Mouse (Mus musculus): Measurements from ENCODE around the gene Atp1a3. TPM values are rescaled to one million over a fixed set of nuclear protein-coding genes. Genes with fewer than 3 reads are reported as not detected.

Gene Atp1a3
- polyA plus RNA-seq, 1 experiment from 2014 or later, result 3.4 TPM

DNA sequence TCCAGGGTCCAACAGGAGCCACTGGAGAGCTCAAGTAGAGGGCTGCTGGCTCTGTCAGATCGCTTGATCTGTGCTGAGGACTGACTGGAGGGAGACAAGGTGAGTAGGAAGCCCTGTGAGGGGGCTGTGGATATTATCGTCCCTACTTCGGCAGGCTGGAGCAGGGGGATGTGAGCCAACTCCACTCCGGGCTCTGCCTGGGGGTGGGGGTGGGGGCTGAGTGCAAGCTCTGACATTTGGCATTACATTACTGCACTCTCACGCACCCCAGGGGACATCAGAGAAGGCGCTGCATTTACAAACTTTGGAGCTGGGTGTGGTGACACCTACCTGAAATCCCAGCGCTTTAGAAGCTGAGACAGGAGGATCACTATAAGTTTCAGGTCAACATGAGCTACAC, 5.8 kb upstream of the Atp1a3 start:
- no peak overlapping the region for H3K4me2 ChIP-seq (replicated peaks; ENCODE audit: low read depth)
- no peaks in the 10 kb centered on the region for H3K9me3 ChIP-seq (ENCODE audit: control insufficient read depth)
- no peak for ATAC-seq
- WGBS, result 75% methylated on average over 7 of the region's 7 CpGs
- H3K27me3 ChIP-seq (replicated peaks; ENCODE audit: control insufficient read depth, insufficient read depth, low read length), result peaks cover 46% of the 10 kb centered on the region
- no peaks in the 10 kb centered on the region; the same call in 1 of the 2 replicates for H3K36me3 ChIP-seq (ENCODE audit: control insufficient read depth, insufficient read depth)
- H3K4me3 ChIP-seq (ENCODE audit: low read depth, low read length), result no peak overlapping the region
- H3K27ac ChIP-seq (ENCODE audit: low read depth, low read length), result no peak overlapping the region
- H3K9ac ChIP-seq (ENCODE audit: low read depth, low read length), result no peak overlapping the region
- TF ChIP-seq CTCF (IDR thresholded peaks at IDR 0.05; ENCODE audit: low read depth), result no peak
- H3K4me1 ChIP-seq (replicated peaks; ENCODE audit: control insufficient read depth, insufficient read depth, low read length), result no peaks in the 10 kb centered on the region

- H3K9ac ChIP-seq (ENCODE audit: low read depth, low read length), result no peak overlapping the region
These were observed 4.5 kb upstream of the Atp1a3 start for GRCm38 (mm10) chr7:25010090-25010913.

DNA sequence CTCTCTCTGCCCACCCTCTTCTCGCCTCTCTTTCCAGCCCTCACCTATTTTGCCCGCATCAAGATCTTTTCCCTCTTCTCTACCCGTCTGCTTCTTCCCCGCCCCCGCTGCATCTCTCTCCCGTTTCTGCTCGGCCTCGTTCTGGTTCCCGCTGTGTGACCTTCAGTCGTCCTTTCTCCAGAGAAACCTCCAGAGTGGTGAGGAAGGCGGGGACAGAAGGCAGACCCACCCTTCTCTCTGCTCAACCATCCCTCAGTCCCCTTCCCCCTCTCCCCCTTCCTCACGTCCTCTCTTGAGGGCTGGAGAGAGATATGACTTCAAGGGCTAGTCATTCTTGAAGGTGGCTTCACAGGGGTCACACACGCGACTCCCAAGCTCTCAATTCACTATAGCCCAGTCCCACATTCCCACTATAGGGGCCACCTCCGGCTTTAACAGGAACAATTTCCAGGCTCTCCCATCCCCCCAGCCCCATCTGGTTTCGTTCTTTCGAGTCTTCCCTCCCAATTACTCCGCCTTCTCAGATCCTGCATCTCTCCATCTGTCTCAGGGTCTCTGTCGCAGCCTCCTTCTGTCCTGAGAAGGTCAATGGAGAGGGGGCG, 3.4 kb upstream of the Atp1a3 start:
- 19% methylated on average over 20 of the region's 20 CpGs for WGBS
- H3K27ac ChIP-seq (ENCODE audit: low read depth, low read length), result no peak overlapping the region
- peaks cover 60% of the 10 kb centered on the region for H3K27me3 ChIP-seq (replicated peaks; ENCODE audit: control insufficient read depth, insufficient read depth, low read length)
- H3K9ac ChIP-seq (ENCODE audit: low read depth, low read length), result no peak overlapping the region
- no peak for ATAC-seq
- H3K4me2 ChIP-seq (replicated peaks; ENCODE audit: low read depth), result no peak overlapping the region
- TF ChIP-seq CTCF (IDR thresholded peaks at IDR 0.05; ENCODE audit: low read depth), result no peak
- no peak overlapping the region for H3K4me3 ChIP-seq (ENCODE audit: low read depth, low read length)
- no peaks in the 10 kb centered on the region for H3K4me1 ChIP-seq (replicated peaks; ENCODE audit: control insufficient read depth, insufficient read depth, low read length)
- no peaks in the 10 kb centered on the region; the same call in 1 of the 2 replicates for H3K36me3 ChIP-seq (ENCODE audit: control insufficient read depth, insufficient read depth)
- H3K9me3 ChIP-seq (ENCODE audit: control insufficient read depth), result no peaks in the 10 kb centered on the region

More at GRCm38 (mm10) chr7:25010090-25010913, 4.5 kb upstream of the Atp1a3 start:
- no peaks in the 10 kb centered on the region; the same call in 1 of the 2 replicates for H3K36me3 ChIP-seq (ENCODE audit: control insufficient read depth, insufficient read depth)
- ATAC-seq, result no peak
- H3K27me3 ChIP-seq (replicated peaks; ENCODE audit: control insufficient read depth, insufficient read depth, low read length), result peaks cover 59% of the 10 kb centered on the region
- H3K27ac ChIP-seq (ENCODE audit: low read depth, low read length), result no peak overlapping the region
- WGBS, result 6% methylated on average over 93 of the region's 97 CpGs
- H3K4me3 ChIP-seq (ENCODE audit: low read depth, low read length), result peak overlapping the region; percentile 35
- H3K4me1 ChIP-seq (replicated peaks; ENCODE audit: control insufficient read depth, insufficient read depth, low read length), result no peaks in the 10 kb centered on the region
- H3K4me2 ChIP-seq (replicated peaks; ENCODE audit: low read depth), result peak overlapping the region; percentile 62
- TF ChIP-seq CTCF (IDR thresholded peaks at IDR 0.05; ENCODE audit: low read depth), result peak; percentile 75
- H3K9me3 ChIP-seq (ENCODE audit: control insufficient read depth), result no peaks in the 10 kb centered on the region

DNA sequence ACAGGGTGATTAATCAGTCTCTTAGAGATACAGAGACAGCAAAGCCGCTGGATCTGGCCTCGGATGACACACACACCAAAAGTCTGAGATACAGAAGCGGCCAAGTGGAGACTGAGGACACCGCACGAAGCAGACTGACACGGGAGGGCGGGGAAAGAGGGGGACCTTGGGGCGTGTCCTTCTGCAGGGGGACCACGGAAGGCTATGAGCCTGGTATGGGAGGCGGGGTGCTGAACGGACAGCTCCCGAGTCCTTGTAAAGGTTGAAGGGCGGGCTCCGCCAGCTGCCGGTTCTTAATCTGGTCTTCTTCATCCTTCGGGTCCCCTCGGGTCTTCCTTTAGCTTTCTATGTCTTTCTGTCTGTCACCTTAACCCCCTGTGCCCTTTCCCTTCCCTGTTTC, 2.9 kb upstream of the Atp1a3 start:
- no peaks in the 10 kb centered on the region; the same call in 1 of the 2 replicates for H3K36me3 ChIP-seq (ENCODE audit: control insufficient read depth, insufficient read depth)
- peak; percentile 20; the same call in 1 of the 2 replicates for ATAC-seq

DNA sequence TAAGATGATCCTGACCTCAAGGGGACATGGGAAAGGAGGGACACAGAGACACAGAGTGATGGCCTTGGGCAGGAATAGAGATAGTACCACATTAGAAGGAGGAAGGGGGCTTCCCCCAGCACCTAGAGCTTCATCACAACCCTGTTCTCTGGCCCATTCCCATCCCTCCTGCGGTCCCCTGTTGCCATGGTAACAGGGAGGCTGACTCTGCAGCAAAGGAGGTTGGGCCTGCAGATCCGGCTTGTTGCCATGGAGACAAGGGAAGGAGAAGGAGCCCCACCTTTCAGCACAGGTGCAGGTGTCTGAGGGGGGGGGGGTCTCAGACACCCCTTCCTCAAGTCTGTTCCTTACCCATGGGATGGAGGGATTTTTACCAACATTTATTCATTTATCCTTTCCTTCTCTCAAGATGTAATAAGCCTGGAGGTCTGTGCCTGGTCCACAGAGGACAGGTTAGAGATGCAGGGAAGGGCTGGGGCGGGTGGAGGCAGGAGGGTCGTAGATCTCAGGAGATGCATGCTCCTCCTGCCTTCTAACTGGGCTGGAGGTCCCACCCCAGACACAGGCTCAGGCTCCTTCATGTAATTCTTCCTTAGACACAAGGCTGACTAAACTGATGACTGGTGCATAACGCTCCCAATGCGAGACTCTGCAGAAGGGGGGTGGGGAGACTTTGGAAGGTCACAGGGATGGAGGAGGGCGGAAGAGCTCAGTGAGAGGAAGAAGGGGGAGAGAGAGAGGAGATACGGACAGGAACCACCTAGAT, 2.0 kb upstream of the Atp1a3 start:
- TF ChIP-seq CTCF (IDR thresholded peaks at IDR 0.05; ENCODE audit: low read depth), result no peak
- Histone ChIP-seq H3K36me3 (ENCODE audit: control insufficient read depth, insufficient read depth) (no peaks in the 10 kb centered on the region; the same call in 1 of the 2 replicates), H3K4me2 (replicated peaks; ENCODE audit: low read depth) (no peak overlapping the region), H3K9ac (ENCODE audit: low read depth, low read length) (no peak overlapping the region), H3K4me3 (ENCODE audit: low read depth, low read length) (no peak overlapping the region), H3K9me3 (ENCODE audit: control insufficient read depth) (no peaks in the 10 kb centered on the region), H3K4me1 (replicated peaks; ENCODE audit: control insufficient read depth, insufficient read depth, low read length) (no peaks in the 10 kb centered on the region), H3K27ac (ENCODE audit: low read depth, low read length) (no peak overlapping the region), H3K27me3 (replicated peaks; ENCODE audit: control insufficient read depth, insufficient read depth, low read length) (peaks cover 60% of the 10 kb centered on the region)
- WGBS, result 29% methylated on average over 8 of the region's 8 CpGs
- no peak for ATAC-seq

More for the DNA sequence above, 2.9 kb upstream of the Atp1a3 start:
- Histone ChIP-seq H3K27me3 (replicated peaks; ENCODE audit: control insufficient read depth, insufficient read depth, low read length) (peaks cover 60% of the 10 kb centered on the region), H3K4me2 (replicated peaks; ENCODE audit: low read depth) (no peak overlapping the region), H3K9me3 (ENCODE audit: control insufficient read depth) (no peaks in the 10 kb centered on the region), H3K4me1 (replicated peaks; ENCODE audit: control insufficient read depth, insufficient read depth, low read length) (no peaks in the 10 kb centered on the region), H3K27ac (ENCODE audit: low read depth, low read length) (no peak overlapping the region), H3K9ac (ENCODE audit: low read depth, low read length) (no peak overlapping the region), H3K4me3 (ENCODE audit: low read depth, low read length) (no peak overlapping the region)
- 4% methylated on average over 16 of the region's 17 CpGs for WGBS
- TF ChIP-seq CTCF (IDR thresholded peaks at IDR 0.05; ENCODE audit: low read depth), result no peak

All from intestine, postnatal 0 days (tissue).